In genomic region chr8:71527162-71527870, GRCm38 (mm10) we compare ENCODE assay signal across 13 mouse cellular contexts. TPM values are rescaled to one million over a fixed set of nuclear protein-coding genes. Genes with fewer than 3 reads are reported as not detected.
A peak's percentile ranks its signal among the peaks of the same experiment; 100 is the strongest.
DNase-seq lines count a peak whose midpoint lies in the region; ATAC-seq and TF ChIP-seq lines count a peak whose summit lies in the region.
"Had no signal": no experiment of that assay in that cellular context is flagged by ENCODE, and none has a peak within 500 bp of the region (broad histone marks: within the 10 kb centered on the region; RNA-seq: fewer than 3 reads in every experiment).

No protein-coding gene starts in this region.

- H3K36me3 ChIP-seq in heart, adult 2 months (ENCODE audit: control insufficient read depth, insufficient read depth, low read length) = no peaks in the 10 kb centered on the region
- H3K36me3 ChIP-seq in lung, embryonic 16.5 days (ENCODE audit: control insufficient read depth, insufficient read depth, low read length) = no peaks in the 10 kb centered on the region
- H3K36me3 ChIP-seq in heart, embryonic 14.5 days (ENCODE audit: control insufficient read depth, insufficient read depth, low read length) = no peaks in the 10 kb centered on the region
- no peaks in the 10 kb centered on the region for H3K36me3 ChIP-seq in stomach, embryonic 15.5 days
- H3K36me3 ChIP-seq: embryonic facial prominence, embryonic 13.5 days had no signal

- no peaks in the 10 kb centered on the region for H3K79me2 ChIP-seq in heart, adult 2 months (replicated peaks; ENCODE audit: control insufficient read depth, insufficient read depth, low read length)

- intact Hi-C loops in heart, adult 2 months (cut with DNase I) = no loop called here
- intact Hi-C loops in heart, postnatal 25 days (cut with DNase I) = no loop called here

- no peak overlapping the region for H3K9ac ChIP-seq in heart, adult 2 months (ENCODE audit: low read depth, low read length)
- no peak overlapping the region for H3K9ac ChIP-seq in lung, embryonic 16.5 days (ENCODE audit: low read length)
- H3K9ac ChIP-seq in heart, embryonic 14.5 days (ENCODE audit: low read length) = no peak overlapping the region; the same call in 1 of the 2 replicates
- no peak overlapping the region for H3K9ac ChIP-seq in stomach, embryonic 15.5 days
- H3K9ac ChIP-seq: embryonic facial prominence, embryonic 13.5 days had no signal

- no peaks in the 10 kb centered on the region for H3K27me3 ChIP-seq in heart, adult 2 months (ENCODE audit: control insufficient read depth, insufficient read depth, low read length)
- H3K27me3 ChIP-seq in lung, embryonic 16.5 days (ENCODE audit: control insufficient read depth, insufficient read depth, low read depth, low read length) = peaks cover 10% of the 10 kb centered on the region; the same call in 1 of the 2 replicates
- no peaks in the 10 kb centered on the region for H3K27me3 ChIP-seq in heart, embryonic 14.5 days (ENCODE audit: control insufficient read depth, insufficient read depth, low read length)
- peaks cover 11% of the 10 kb centered on the region for H3K27me3 ChIP-seq in stomach, embryonic 15.5 days (replicated peaks)

- ATAC-seq in lung, embryonic 16.5 days (ENCODE audit: low read depth) = no peak
- ATAC-seq in heart, embryonic 14.5 days (ENCODE audit: insufficient number of reproducible peaks, insufficient read depth, low FRiP score, low read depth) = no peak
- no peak for ATAC-seq in stomach, embryonic 15.5 days (ENCODE audit: insufficient read depth, low FRiP score, low read depth)
- no peak for ATAC-seq in granulocyte monocyte progenitor cell, adult 5-6 weeks (replicated peaks; ENCODE audit: poor library complexity, severe bottlenecking)

- TF ChIP-seq POLR2A in heart, adult 2 months (IDR thresholded peaks at IDR 0.05; ENCODE audit: insufficient read depth, low read depth, low read length) = no peak

- DNase-seq in heart, adult 2 months = peak in 1 of 2 experiments; percentile 11
- DNase-seq in heart, postnatal 25 days (ENCODE audit: low spot score) = no peak
- no peak for DNase-seq in lung, postnatal 36 days
- DNase-seq in layer of hippocampus, adult 9-11 months = no peak
- DNase-seq: adrenal gland, postnatal 36 days; cerebellum, adult 8-10 months; midbrain, embryonic 14.5 days had no signal

- 23% methylated on average over 3 of the region's 3 CpGs for WGBS in heart, adult 2 months
- 43% methylated on average over 3 of the region's 3 CpGs for WGBS in lung, embryonic 16.5 days
- WGBS in heart, embryonic 14.5 days = 22% methylated on average over 3 of the region's 3 CpGs
- WGBS in stomach, embryonic 15.5 days = 54% methylated on average over 3 of the region's 3 CpGs

- H3K9me3 ChIP-seq in lung, embryonic 16.5 days (ENCODE audit: control insufficient read depth, low read length) = no peaks in the 10 kb centered on the region
- H3K9me3 ChIP-seq in heart, embryonic 14.5 days (ENCODE audit: control insufficient read depth, low read length) = no peaks in the 10 kb centered on the region
- H3K9me3 ChIP-seq in stomach, embryonic 15.5 days = no peaks in the 10 kb centered on the region
- H3K9me3 ChIP-seq: embryonic facial prominence, embryonic 13.5 days had no signal

- no peak overlapping the region for H3K4me2 ChIP-seq in lung, embryonic 16.5 days (ENCODE audit: low read depth, low read length)
- H3K4me2 ChIP-seq in heart, embryonic 14.5 days (ENCODE audit: low read length) = 0 out of 2 replicates have a peak overlapping the region, but pooled peaks have one; percentile 13
- no peak overlapping the region for H3K4me2 ChIP-seq in stomach, embryonic 15.5 days
- H3K4me2 ChIP-seq: embryonic facial prominence, embryonic 13.5 days had no signal

- no peak for TF ChIP-seq EP300 in heart, adult 2 months (IDR thresholded peaks at IDR 0.05; ENCODE audit: insufficient read depth, low read depth, low read length)

- H3K4me3 ChIP-seq in heart, adult 2 months = no peak overlapping the region
- H3K4me3 ChIP-seq in lung, embryonic 16.5 days (ENCODE audit: low read length) = no peak overlapping the region
- no peak overlapping the region for H3K4me3 ChIP-seq in heart, embryonic 14.5 days (ENCODE audit: control insufficient read depth in 1 of 2, insufficient read depth in 1 of 2, low read depth in 1 of 2, low read length in 2 of 2)
- H3K4me3 ChIP-seq in stomach, embryonic 15.5 days (replicated peaks) = no peak overlapping the region
- H3K4me3 ChIP-seq: embryonic facial prominence, embryonic 13.5 days; layer of hippocampus, adult 2 months had no signal

- peaks cover 19% of the 10 kb centered on the region for H3K4me1 ChIP-seq in heart, adult 2 months (ENCODE audit: control insufficient read depth, insufficient read depth, low read length)
- H3K4me1 ChIP-seq in lung, embryonic 16.5 days (replicated peaks; ENCODE audit: control insufficient read depth, insufficient read depth, low read length) = peaks cover 20% of the 10 kb centered on the region
- H3K4me1 ChIP-seq in heart, embryonic 14.5 days (ENCODE audit: control insufficient read depth in 2 of 2, insufficient read depth in 2 of 2, low read length in 2 of 2) = peaks cover 28 to 29% of the 10 kb centered on the region in 2 experiments
- H3K4me1 ChIP-seq in stomach, embryonic 15.5 days = peaks cover 10% of the 10 kb centered on the region; the same call in 1 of the 2 replicates

- H3K27ac ChIP-seq in heart, adult 2 months = peak overlapping the region; percentile 94
- peak overlapping the region; percentile 96 for H3K27ac ChIP-seq in lung, embryonic 16.5 days (ENCODE audit: low read length)
- H3K27ac ChIP-seq in heart, embryonic 14.5 days (replicated peaks in 1 of 2; ENCODE audit: control insufficient read depth in 1 of 2, insufficient read depth in 1 of 2, low read depth in 2 of 2, low read length in 2 of 2) = peak overlapping the region; percentile 88 to 95
- H3K27ac ChIP-seq in stomach, embryonic 15.5 days = peak overlapping the region; percentile 57; the same call in 1 of the 2 replicates
- H3K27ac ChIP-seq: layer of hippocampus, adult 2 months had no signal

- no peak for TF ChIP-seq CTCF in heart, adult 2 months (IDR thresholded peaks at IDR 0.05)

RNA-seq across cellular contexts. Expression of gene Ccdc194, which starts 1.8 kb away (rescaled TPM):
- total RNA-seq in heart, adult 2 months (2021) = not detected
- 0.10 and 0.23 TPM in 2 replicates for polyA plus RNA-seq in heart, adult 2 months (2012; rRNA removed)
- under 1 TPM in 1 of 2 experiments, not detected in 1; 0.14 TPM for total RNA-seq in heart, postnatal 25 days (2021)
- 0.23 and 0.58 TPM in 2 replicates for polyA plus RNA-seq in lung, embryonic 16.5 days (2015; fragmentation: Nextera tagmentation; extraction: Ambion mirVana)
- 0.35 and 0.89 TPM in 2 replicates for polyA plus RNA-seq in heart, embryonic 14.5 days (2014; fragmentation: Nextera tagmentation; extraction: Ambion mirVana)
- 0.27 and 0.49 TPM in 2 replicates for polyA plus RNA-seq in stomach, embryonic 15.5 days (2015; fragmentation: Nextera tagmentation; extraction: Ambion mirVana)
- total RNA-seq in granulocyte monocyte progenitor cell, adult 5-6 weeks (2014; fragmentation: Nextera tagmentation) = not detected in 2 replicates
- not detected in 2 replicates for total RNA-seq in granulocyte monocyte progenitor cell, adult 5-6 weeks (2017)
- total RNA-seq: adrenal gland, postnatal 36 days; layer of hippocampus, adult 2 months had no signal
- polyA plus RNA-seq: midbrain, embryonic 14.5 days had no signal

RNA-seq across cellular contexts. Expression of gene Bst2, which starts 9.9 kb away (rescaled TPM):
- 10 to 100 TPM; 17.4 to 18.1 TPM for total RNA-seq in heart, adult 2 months (2021)
- 69.8 and 85.9 TPM in 2 replicates for polyA plus RNA-seq in heart, adult 2 months (2012; rRNA removed)
- total RNA-seq in heart, postnatal 25 days (2021) = 10 to 100 TPM; 17.4 to 22.8 TPM
- polyA plus RNA-seq in lung, embryonic 16.5 days (2015; fragmentation: Nextera tagmentation; extraction: Ambion mirVana) = 50.4 and 51.1 TPM in 2 replicates
- polyA plus RNA-seq in heart, embryonic 14.5 days (2014; fragmentation: Nextera tagmentation; extraction: Ambion mirVana) = 10.8 and 19.0 TPM in 2 replicates
- polyA plus RNA-seq in stomach, embryonic 15.5 days (2015; fragmentation: Nextera tagmentation; extraction: Ambion mirVana) = 52.3 and 53.9 TPM in 2 replicates
- total RNA-seq in granulocyte monocyte progenitor cell, adult 5-6 weeks (2014; fragmentation: Nextera tagmentation) = 47.0 and 55.7 TPM in 2 replicates
- 49.1 and 58.3 TPM in 2 replicates for total RNA-seq in granulocyte monocyte progenitor cell, adult 5-6 weeks (2017)

RNA-seq across cellular contexts. Expression of gene Mvb12a, which starts 15.4 kb away (rescaled TPM):
- total RNA-seq in heart, adult 2 months (2021) = 10 to 100 TPM; 27.0 to 29.7 TPM
- 51.6 and 53.7 TPM in 2 replicates for polyA plus RNA-seq in heart, adult 2 months (2012; rRNA removed)
- total RNA-seq in heart, postnatal 25 days (2021) = 10 to 100 TPM; 27.0 to 31.1 TPM
- polyA plus RNA-seq in lung, embryonic 16.5 days (2015; fragmentation: Nextera tagmentation; extraction: Ambion mirVana) = 96.3 and 99.5 TPM in 2 replicates
- polyA plus RNA-seq in heart, embryonic 14.5 days (2014; fragmentation: Nextera tagmentation; extraction: Ambion mirVana) = 62.2 and 64.0 TPM in 2 replicates
- polyA plus RNA-seq in stomach, embryonic 15.5 days (2015; fragmentation: Nextera tagmentation; extraction: Ambion mirVana) = 97.6 and 107 TPM in 2 replicates
- 50.2 and 64.1 TPM in 2 replicates for total RNA-seq in granulocyte monocyte progenitor cell, adult 5-6 weeks (2014; fragmentation: Nextera tagmentation)
- 55.0 and 56.6 TPM in 2 replicates for total RNA-seq in granulocyte monocyte progenitor cell, adult 5-6 weeks (2017)

RNA-seq across cellular contexts. Expression of gene Plvap, which starts 15.8 kb away (rescaled TPM):
- 10 to 100 TPM; 22.1 to 28.3 TPM for total RNA-seq in heart, adult 2 months (2021)
- 37.2 and 42.9 TPM in 2 replicates for polyA plus RNA-seq in heart, adult 2 months (2012; rRNA removed)
- total RNA-seq in heart, postnatal 25 days (2021) = 10 to 100 TPM; 26.6 to 35.3 TPM
- polyA plus RNA-seq in lung, embryonic 16.5 days (2015; fragmentation: Nextera tagmentation; extraction: Ambion mirVana) = 130 and 145 TPM in 2 replicates
- 109 and 121 TPM in 2 replicates for polyA plus RNA-seq in heart, embryonic 14.5 days (2014; fragmentation: Nextera tagmentation; extraction: Ambion mirVana)
- polyA plus RNA-seq in stomach, embryonic 15.5 days (2015; fragmentation: Nextera tagmentation; extraction: Ambion mirVana) = 84.8 and 90.0 TPM in 2 replicates
- not detected in 2 replicates for total RNA-seq in granulocyte monocyte progenitor cell, adult 5-6 weeks (2014; fragmentation: Nextera tagmentation)
- 0.10 and 0.43 TPM in 2 replicates for total RNA-seq in granulocyte monocyte progenitor cell, adult 5-6 weeks (2017)

RNA-seq across cellular contexts. Expression of gene Tmem221, which starts 31.4 kb away (rescaled TPM):
- under 1 TPM in 1 of 2 experiments, not detected in 1; 0.16 TPM for total RNA-seq in heart, adult 2 months (2021)
- polyA plus RNA-seq in heart, adult 2 months (2012; rRNA removed) = 0.29 and 0.51 TPM in 2 replicates
- under 1 TPM; 0.31 to 0.36 TPM for total RNA-seq in heart, postnatal 25 days (2021)
- polyA plus RNA-seq in lung, embryonic 16.5 days (2015; fragmentation: Nextera tagmentation; extraction: Ambion mirVana) = 4.4 and 4.5 TPM in 2 replicates
- polyA plus RNA-seq in heart, embryonic 14.5 days (2014; fragmentation: Nextera tagmentation; extraction: Ambion mirVana) = 0.53 TPM in 1 of 2 replicates, not detected in the other
- polyA plus RNA-seq in stomach, embryonic 15.5 days (2015; fragmentation: Nextera tagmentation; extraction: Ambion mirVana) = 4.0 and 7.1 TPM in 2 replicates
- total RNA-seq in granulocyte monocyte progenitor cell, adult 5-6 weeks (2014; fragmentation: Nextera tagmentation) = not detected in 2 replicates
- total RNA-seq in granulocyte monocyte progenitor cell, adult 5-6 weeks (2017) = not detected in 2 replicates
- polyA plus RNA-seq: midbrain, embryonic 14.5 days had no signal
